Mouse (Mus musculus) neural tube, embryonic 14.5 days (tissue): Measurements from ENCODE around the gene Mrps11. TPM values are rescaled to one million over a fixed set of nuclear protein-coding genes. Genes with fewer than 3 reads are reported as not detected.

Experiments used
- polyA plus RNA-seq: library from polyadenylated mRNA; unstranded; fragments of >200 nt; fragmentation: Nextera tagmentation; extraction: Ambion mirVana; gene quantifications from 2 replicates; pipeline ENCODE4 v1.2.1, GENCODE M21; 2014

Gene Mrps11
- polyA plus RNA-seq, 1 experiment from 2014 or later = 74.0 TPM

Other genes starting within 250 kb of the Mrps11 start
- 38.6 and 38.8 TPM in 2 replicates for gene Ntrk3, start 45.1 kb upstream of the Mrps11 start, polyA plus RNA-seq
- gene Mrpl46, start 412 bp downstream of the Mrps11 start, polyA plus RNA-seq = 61.2 and 62.1 TPM in 2 replicates
- 12.9 and 14.9 TPM in 2 replicates for gene Det1, start 64.1 kb downstream of the Mrps11 start, polyA plus RNA-seq
- 38.9 and 47.5 TPM in 2 replicates for gene Aen, start 112.7 kb downstream of the Mrps11 start, polyA plus RNA-seq
- 0.77 and 1.3 TPM in 2 replicates for gene Isg20, start 130.3 kb downstream of the Mrps11 start, polyA plus RNA-seq